Mouse (Mus musculus): ENCODE results near the gene Mlf2. TPM values are rescaled to one million over a fixed set of nuclear protein-coding genes. Genes with fewer than 3 reads are reported as not detected.

The Mlf2 gene
- polyA plus RNA-seq (2012; rRNA removed), result 101 and 113 TPM in 2 replicates

DNA sequence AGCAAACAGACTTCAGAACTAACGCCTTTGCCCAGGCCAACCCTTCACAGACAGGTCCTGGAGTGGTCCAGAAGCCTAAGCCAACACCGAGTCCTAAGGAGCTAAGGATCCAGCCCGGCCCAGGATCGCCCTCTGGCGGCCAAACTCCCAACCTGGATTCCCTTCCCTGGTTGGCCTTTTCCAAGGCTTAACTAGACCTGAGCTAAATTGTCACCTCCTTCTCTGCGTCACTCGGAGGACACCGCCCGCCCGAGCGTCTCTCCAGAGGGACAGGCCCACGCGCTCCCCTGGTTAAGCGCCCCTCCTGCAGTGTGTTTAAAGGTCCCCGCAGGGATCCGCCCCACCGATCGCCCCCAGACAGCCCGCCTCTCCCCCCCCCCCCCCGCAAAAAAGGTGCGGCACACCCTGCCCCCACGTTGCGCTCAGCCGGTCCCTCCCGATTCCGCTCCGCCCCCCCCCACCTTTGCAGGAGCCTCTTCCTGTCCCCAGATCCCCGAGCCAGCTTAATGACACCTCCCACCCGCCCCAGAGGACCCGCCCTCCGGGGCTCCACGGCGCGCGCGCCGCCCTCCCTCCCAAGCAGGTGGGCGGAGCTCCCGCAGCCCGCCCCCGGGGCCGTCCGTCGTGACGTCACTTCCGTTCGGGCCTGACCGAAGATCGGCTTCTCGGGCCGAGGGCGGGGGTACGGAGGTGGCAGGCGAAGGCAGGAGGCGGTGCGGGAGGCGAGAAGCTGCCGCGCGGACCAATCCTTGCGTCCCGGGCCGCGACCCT is at the start of gene Mlf2:
TSS of gene Mlf2 (plus strand) at position 633 of the 771 bp plus-strand sequence.

DNA sequence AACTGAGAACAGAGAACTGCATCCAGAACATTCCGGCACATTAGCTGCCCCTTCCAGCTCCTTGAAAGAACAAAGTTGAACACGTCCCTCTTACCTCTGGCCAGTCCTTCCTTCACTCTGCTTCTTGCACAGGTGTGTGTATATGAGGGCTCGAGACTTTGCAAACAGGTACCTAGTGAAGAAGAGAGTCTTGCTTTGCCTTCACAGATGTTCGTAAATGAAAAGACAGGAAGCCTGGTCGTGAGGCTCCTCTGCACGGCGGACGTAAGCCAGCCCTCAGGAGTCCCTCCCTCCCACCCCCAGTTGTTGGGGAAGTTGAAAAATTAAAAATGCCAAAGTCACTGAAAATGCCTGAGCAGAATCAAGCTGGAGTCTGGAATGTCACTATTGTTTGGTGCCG is 43.2 kb upstream of the Mlf2 start, which contains the start of gene Cd4:
TSS of gene Cd4 (minus strand) at position 236 of the 400 bp plus-strand sequence.

DNA sequence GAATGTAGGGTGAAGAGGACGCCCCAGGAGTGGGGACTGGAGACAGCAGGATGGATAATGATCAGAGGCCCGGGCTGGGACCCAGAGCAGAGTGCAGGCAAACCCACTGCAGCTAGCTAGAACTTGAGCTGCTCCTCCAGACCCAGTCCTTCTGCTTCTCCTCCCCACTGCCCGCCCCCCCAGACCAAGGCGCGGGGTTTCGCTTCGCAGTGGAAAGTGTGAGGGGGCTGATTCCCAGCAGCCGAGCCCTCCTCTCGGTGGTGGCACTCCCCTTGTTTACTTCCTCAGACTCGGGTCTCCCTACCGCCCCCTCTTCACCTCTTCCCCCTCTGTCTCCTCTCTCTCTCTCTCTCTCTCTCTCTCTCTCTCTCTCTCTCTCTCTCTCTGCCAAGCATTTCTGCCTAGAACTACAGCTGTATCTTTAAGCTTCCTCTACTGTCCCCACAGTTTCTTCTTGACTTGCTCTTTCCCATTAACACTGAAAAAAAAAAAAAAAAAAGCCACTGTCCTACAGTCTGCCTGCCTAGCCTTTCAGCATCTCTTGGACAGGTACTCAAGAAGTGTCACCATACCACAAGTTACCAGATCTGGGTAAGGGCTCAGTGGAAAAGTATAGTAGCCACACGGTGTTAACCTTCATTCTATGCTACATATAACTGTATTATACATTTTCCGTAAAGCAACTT is 19.5 kb upstream of the Mlf2 start, which contains the start of gene Lag3:
TSS of gene Lag3 (minus strand) at position 173 of the 686 bp plus-strand sequence.

DNA sequence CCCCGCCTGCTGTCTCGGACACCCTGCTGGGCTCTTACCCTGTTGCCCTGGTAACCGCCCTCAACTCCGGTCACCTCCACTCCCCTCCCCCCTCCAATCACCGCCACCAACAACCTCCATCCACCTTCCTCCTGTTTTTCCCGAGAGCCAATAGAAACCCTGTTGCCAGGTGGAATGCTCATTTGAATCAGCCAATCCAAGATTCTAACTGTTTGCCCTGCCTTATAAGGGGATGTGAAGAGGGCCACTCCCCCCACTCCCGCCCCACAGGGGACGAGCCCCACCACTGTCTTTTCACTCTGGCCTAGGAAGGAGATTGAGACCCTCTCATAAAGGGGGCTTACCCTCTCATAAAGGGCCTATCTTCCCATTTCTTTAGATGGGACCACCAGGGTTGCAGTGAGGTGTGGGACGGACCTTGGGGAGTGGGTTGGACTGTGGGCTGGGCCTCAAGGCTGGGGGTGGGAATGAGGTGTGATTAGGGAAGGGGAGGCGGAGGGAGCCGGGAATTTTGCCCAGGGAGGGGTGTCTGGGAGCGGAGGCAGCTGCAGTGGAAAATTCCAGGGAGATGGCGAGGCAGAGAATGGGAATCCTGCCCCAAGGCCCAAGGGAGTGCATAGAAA is 11.4 kb upstream of the Mlf2 start, which contains the start of gene Ptms:
TSS of gene Ptms (minus strand) at position 409 of the 623 bp plus-strand sequence.

DNA sequence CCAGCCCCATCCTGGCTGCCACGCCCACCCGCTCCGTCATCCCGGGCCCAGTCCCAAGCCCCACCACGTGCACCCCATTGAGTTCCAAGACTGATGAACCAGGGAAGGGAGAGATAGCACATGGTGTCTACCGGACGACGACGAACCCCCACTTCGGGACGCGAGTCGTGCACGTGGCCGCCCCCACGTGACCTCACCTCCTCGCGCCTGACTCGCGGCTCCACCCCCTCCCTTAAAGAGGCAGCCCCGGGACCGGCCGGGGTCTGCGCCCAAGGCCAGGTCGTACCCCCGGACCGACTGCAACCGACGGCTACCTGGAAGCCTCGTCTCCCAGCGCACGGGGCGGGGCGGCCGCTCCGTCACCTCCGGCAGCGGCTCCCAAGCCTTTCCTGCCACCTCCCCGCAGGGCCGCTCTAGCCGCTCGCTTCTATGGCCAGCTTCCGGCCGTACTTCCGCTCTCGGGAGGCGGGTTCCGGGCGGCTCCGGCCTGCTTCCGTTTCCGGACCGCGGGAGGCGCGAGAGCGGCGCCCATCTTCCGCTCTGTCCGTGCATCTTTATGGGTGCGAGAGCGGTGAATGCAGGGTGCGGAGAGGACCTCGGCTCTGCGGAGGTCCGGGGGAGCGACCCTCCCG is 34.0 kb downstream of the Mlf2 start, which contains the start of gene Cops7a:
TSS of gene Cops7a (minus strand) at position 451 of the 632 bp plus-strand sequence.

Other genes starting within 250 kb of the Mlf2 start
- 72.1 and 82.3 TPM in 2 replicates for gene Emg1, start 219.2 kb upstream of the Mlf2 start, polyA plus RNA-seq (2012; rRNA removed)
- 119 and 130 TPM in 2 replicates for gene Phb2, start 219.1 kb upstream of the Mlf2 start, polyA plus RNA-seq (2012; rRNA removed)
- 33.5 and 37.1 TPM in 2 replicates for gene Ptpn6, start 192.7 kb upstream of the Mlf2 start, polyA plus RNA-seq (2012; rRNA removed)
- gene Grcc10, start 190.0 kb upstream of the Mlf2 start, polyA plus RNA-seq (2012; rRNA removed), result 75.8 and 79.2 TPM in 2 replicates
- gene Gm45234, start 175.4 kb upstream of the Mlf2 start, polyA plus RNA-seq (2012; rRNA removed), result not detected in 2 replicates
- gene Atn1, start 174.9 kb upstream of the Mlf2 start, polyA plus RNA-seq (2012; rRNA removed), result 2.4 and 3.4 TPM in 2 replicates
- 0.29 and 0.42 TPM in 2 replicates for gene Eno2, start 161.7 kb upstream of the Mlf2 start, polyA plus RNA-seq (2012; rRNA removed)
- 0.05 and 0.06 TPM in 2 replicates for gene Lrrc23, start 151.7 kb upstream of the Mlf2 start, polyA plus RNA-seq (2012; rRNA removed)
- gene Spsb2, start 122.7 kb upstream of the Mlf2 start, polyA plus RNA-seq (2012; rRNA removed), result 6.0 and 6.8 TPM in 2 replicates
- 397 and 428 TPM in 2 replicates for gene Tpi1, start 117.1 kb upstream of the Mlf2 start, polyA plus RNA-seq (2012; rRNA removed)
- 23.8 and 25.3 TPM in 2 replicates for gene Usp5, start 101.9 kb upstream of the Mlf2 start, polyA plus RNA-seq (2012; rRNA removed)
- 76.5 and 80.3 TPM in 2 replicates for gene Cdca3, start 101.8 kb upstream of the Mlf2 start, polyA plus RNA-seq (2012; rRNA removed)
- gene Gnb3, start 91.1 kb upstream of the Mlf2 start, polyA plus RNA-seq (2012; rRNA removed), result 0.02 and 0.03 TPM in 2 replicates
- 3.8 and 3.9 TPM in 2 replicates for gene P3h3, start 73.6 kb upstream of the Mlf2 start, polyA plus RNA-seq (2012; rRNA removed)
- 0.04 and 0.06 TPM in 2 replicates for gene Gpr162, start 67.4 kb upstream of the Mlf2 start, polyA plus RNA-seq (2012; rRNA removed)
- 0.17 and 0.19 TPM in 2 replicates for gene Cd4, start 43.2 kb upstream of the Mlf2 start, polyA plus RNA-seq (2012; rRNA removed)
- gene Lag3, start 19.7 kb upstream of the Mlf2 start, polyA plus RNA-seq (2012; rRNA removed), result 0.14 and 0.20 TPM in 2 replicates
- gene Ptms, start 11.3 kb upstream of the Mlf2 start, polyA plus RNA-seq (2012; rRNA removed), result 162 TPM in 2 replicates
- 58.9 and 63.0 TPM in 2 replicates for gene Cops7a, start 34.2 kb downstream of the Mlf2 start, polyA plus RNA-seq (2012; rRNA removed)
- gene Pianp, start 65.3 kb downstream of the Mlf2 start, polyA plus RNA-seq (2012; rRNA removed), result 0.04 and 0.06 TPM in 2 replicates
- 18.4 and 20.2 TPM in 2 replicates for gene Zfp384, start 77.8 kb downstream of the Mlf2 start, polyA plus RNA-seq (2012; rRNA removed)
- gene Ing4, start 108.4 kb downstream of the Mlf2 start, polyA plus RNA-seq (2012; rRNA removed), result 22.3 and 26.4 TPM in 2 replicates
- 3.3 and 4.0 TPM in 2 replicates for gene Acrbp, start 118.3 kb downstream of the Mlf2 start, polyA plus RNA-seq (2012; rRNA removed)
- gene Lpar5, start 136.5 kb downstream of the Mlf2 start, polyA plus RNA-seq (2012; rRNA removed), result 1.1 and 1.4 TPM in 2 replicates
- 17.0 and 20.2 TPM in 2 replicates for gene Chd4, start 164.6 kb downstream of the Mlf2 start, polyA plus RNA-seq (2012; rRNA removed)
- 16.0 and 17.2 TPM in 2 replicates for gene Nop2, start 200.5 kb downstream of the Mlf2 start, polyA plus RNA-seq (2012; rRNA removed)
- gene Iffo1, start 213.9 kb downstream of the Mlf2 start, polyA plus RNA-seq (2012; rRNA removed), result 5.6 and 7.2 TPM in 2 replicates
- gene Gapdh, start 235.1 kb downstream of the Mlf2 start, polyA plus RNA-seq (2012; rRNA removed), result 2,795 and 3,480 TPM in 2 replicates

All from liver, embryonic 18 days (tissue).